Mouse (Mus musculus) fat pad, adult 2 months (tissue): ENCODE data around the gene Oaf.

Experiments used
- DNase-seq: peaks from one replicate; pipeline ENCODE4 v3.0.0-alpha.2; 2011; ENCODE audit warnings: low read depth, low spot score; ENCODE audit errors: extremely low read depth

Oaf gene

GRCm38 (mm10) chr9:43239712-43240593 is at the start of gene Oaf:
TSS of gene Oaf (minus strand) at chr9:43239911.
- DNase-seq, result no peak

GRCm38 (mm10) chr9:43286870-43287269 is 47.2 kb upstream of the Oaf start:
- no peak for DNase-seq

GRCm38 (mm10) chr9:43285281-43285680 is 45.6 kb upstream of the Oaf start:
- DNase-seq, result no peak

- no peak for DNase-seq
Measured at GRCm38 (mm10) chr9:43284284-43284683, 44.6 kb upstream of the Oaf start.

- no peak for DNase-seq
Measured at GRCm38 (mm10) chr9:43273735-43274134, 34.0 kb upstream of the Oaf start.

- DNase-seq, result no peak
Measured at GRCm38 (mm10) chr9:43271761-43272518, 32.2 kb upstream of the Oaf start.

- DNase-seq, result no peak
Measured at GRCm38 (mm10) chr9:43270723-43271252, 31.1 kb upstream of the Oaf start.

- no peak for DNase-seq
Measured at GRCm38 (mm10) chr9:43269166-43269565, 29.5 kb upstream of the Oaf start.

- DNase-seq, result no peak
Measured at GRCm38 (mm10) chr9:43267357-43267756, 27.6 kb upstream of the Oaf start.

- DNase-seq, result no peak
Measured at GRCm38 (mm10) chr9:43265194-43265593, 25.5 kb upstream of the Oaf start.

GRCm38 (mm10) chr9:43263946-43264451 is 24.3 kb upstream of the Oaf start:
- DNase-seq, result no peak

- DNase-seq, result no peak
Measured at GRCm38 (mm10) chr9:43262811-43263550, 23.3 kb upstream of the Oaf start.

GRCm38 (mm10) chr9:43262390-43262789 is 22.7 kb upstream of the Oaf start:
- no peak for DNase-seq

GRCm38 (mm10) chr9:43261941-43262340 is 22.2 kb upstream of the Oaf start:
- no peak for DNase-seq

- no peak for DNase-seq
Measured at GRCm38 (mm10) chr9:43261124-43261907, 21.6 kb upstream of the Oaf start.

GRCm38 (mm10) chr9:43260661-43261060 is 20.9 kb upstream of the Oaf start:
- no peak for DNase-seq

GRCm38 (mm10) chr9:43253271-43253681 is 13.6 kb upstream of the Oaf start:
- no peak for DNase-seq

GRCm38 (mm10) chr9:43252790-43253189 is 13.1 kb upstream of the Oaf start:
- no peak for DNase-seq

- no peak for DNase-seq
Measured at GRCm38 (mm10) chr9:43251786-43252185, 12.1 kb upstream of the Oaf start.

GRCm38 (mm10) chr9:43246738-43247180 is 7.0 kb upstream of the Oaf start:
- no peak for DNase-seq
